Mouse (Mus musculus) spleen, adult 2 months (tissue): Measurements from ENCODE around the gene Rnh1.

ENCODE experiments used
- CTCF ChIP-seq: fragments of 200-500 bp; IDR thresholded peaks from 2 replicates; pipeline ENCODE4 v1.5.1; 2011; ENCODE audit warnings: mild to moderate bottlenecking, inconsistent platforms; ENCODE audit not compliant: insufficient read depth, insufficient read length, insufficient replicate concordance; ENCODE audit errors: extremely low read depth
- POLR2A ChIP-seq: fragments of 200-500 bp; IDR thresholded peaks from 2 replicates; pipeline ENCODE4 v1.6.1; 2011; ENCODE audit warnings: low read depth, low read length, inconsistent platforms

- TF ChIP-seq CTCF (no peak), POLR2A (no peak)
Measured at GRCm38 (mm10) chr7:141219558-141220099, 47.0 kb upstream of the Rnh1 start.
